Mouse (Mus musculus) liver, embryonic 12.5 days (tissue): ENCODE results near the gene Ippk. TPM values are rescaled to one million over a fixed set of nuclear protein-coding genes. Genes with fewer than 3 reads are reported as not detected.

Source experiments
- ATAC-seq: fragments of 200-750 bp; cut with Nextera tagmentation; 2 replicates; pipeline ENCODE4 v1.8.0; 2017; ENCODE audit warnings: moderate number of reproducible peaks, mild to moderate bottlenecking, moderate library complexity
- H3K27ac ChIP-seq: fragments of 300-500 bp; sonication (generic); 2 replicates; pipeline ENCODE4 v1.5.1; 2016; ENCODE audit warnings: mild to moderate bottlenecking
- H3K27me3 ChIP-seq: fragments of 300-500 bp; sonication (generic); replicated peaks from 2 replicates; pipeline ENCODE4 v1.6.1; 2016; ENCODE audit warnings: mild to moderate bottlenecking, moderate library complexity
- H3K36me3 ChIP-seq: fragments of 300-500 bp; sonication (generic); 2 replicates; pipeline ENCODE4 v1.6.1; 2016; ENCODE audit warnings: mild to moderate bottlenecking, moderate library complexity
- H3K4me1 ChIP-seq: fragments of 300-500 bp; sonication (generic); 2 replicates; pipeline ENCODE4 v1.6.1; 2016
- H3K4me2 ChIP-seq: fragments of 300-500 bp; sonication (generic); 2 replicates; pipeline ENCODE4 v1.6.1; 2016; ENCODE audit warnings: mild to moderate bottlenecking, moderate library complexity
- H3K4me3 ChIP-seq: fragments of 300-500 bp; sonication (generic); 2 replicates; pipeline ENCODE4 v1.5.1; 2016; ENCODE audit warnings: mild to moderate bottlenecking, moderate library complexity
- H3K9ac ChIP-seq: fragments of 300-500 bp; sonication (generic); 2 replicates; pipeline ENCODE4 v1.6.1; 2016; ENCODE audit warnings: mild to moderate bottlenecking, moderate library complexity
- H3K9me3 ChIP-seq: fragments of 300-500 bp; sonication (generic); replicated peaks from 2 replicates; pipeline ENCODE4 v1.6.1; 2016; ENCODE audit warnings: mild to moderate bottlenecking, moderate library complexity
- WGBS: fragments of 180-500 bp; shearing (Covaris S2); methylation state at CpG from one replicate; pipeline ENCODE4 v1.1.7; 2016; ENCODE audit not compliant: insufficient replicate concordance; 5-methylcytosine and 5-hydroxymethylcytosine counted together
- polyA plus RNA-seq: library from polyadenylated mRNA; unstranded; fragments of >200 nt; fragmentation: Nextera tagmentation; extraction: Ambion mirVana; gene quantifications from 2 replicates; pipeline ENCODE4 v1.2.1, GENCODE M21; 2016

Gene Ippk
- 13.6 and 13.9 TPM in 2 replicates for polyA plus RNA-seq

DNA sequence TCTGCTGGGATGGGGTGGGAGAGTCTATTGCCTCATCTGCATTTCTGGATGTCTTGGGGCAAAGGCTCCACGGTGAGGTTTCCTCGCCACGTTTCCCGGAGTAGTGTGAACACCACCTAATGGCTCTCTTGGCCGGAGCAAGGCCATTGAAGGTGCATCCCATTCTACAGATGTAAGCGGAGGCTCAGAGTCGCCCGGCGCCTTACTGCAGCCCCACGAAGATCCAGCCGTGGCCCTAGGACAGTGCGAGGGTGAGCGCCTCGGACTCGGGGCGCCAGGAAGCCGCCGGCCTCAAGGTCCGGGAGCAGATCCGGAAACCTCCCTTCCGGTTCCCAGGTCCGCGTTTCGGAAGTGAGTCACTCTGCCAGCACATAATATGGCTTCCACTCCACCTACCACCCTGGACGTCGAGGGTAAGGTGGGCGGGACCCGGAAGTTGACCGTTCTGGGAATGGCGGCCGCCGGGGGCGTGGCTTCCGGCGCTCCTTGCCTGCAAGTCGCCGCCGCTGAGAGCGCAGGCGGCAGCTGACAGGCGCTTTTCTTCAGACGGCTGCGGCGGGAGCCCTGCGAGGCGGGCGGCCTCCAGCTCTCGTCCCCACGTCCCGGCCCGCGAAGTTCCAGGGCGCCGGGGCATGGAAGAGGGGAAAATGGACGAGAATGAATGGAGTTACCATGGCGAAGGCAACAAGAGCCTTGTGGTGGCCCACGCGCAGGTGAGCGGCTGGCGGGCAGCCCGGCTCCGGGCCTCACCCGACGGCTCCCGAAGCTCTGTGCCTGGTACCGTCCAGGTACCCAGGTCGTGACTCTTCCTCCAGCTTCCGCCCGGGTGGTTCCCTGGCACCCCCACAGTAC is at the start of gene Ippk:
Gene Ippk (plus strand): TSS at position 496 of the 852 bp plus-strand sequence.
- Histone ChIP-seq H3K27ac (peak within 1 kb of the TSS; percentile 86), H3K4me2 (peak within 1 kb of the TSS; percentile 96), H3K36me3 (0 out of 2 replicates have a peak, but pooled peaks cover 5% of the 10 kb centered on the region), H3K27me3 (0 out of 2 replicates have a peak, but pooled peaks cover 3% of the 10 kb centered on the region), H3K9me3 (no peaks in the 10 kb centered on the region), H3K9ac (peak within 1 kb of the TSS; percentile 81), H3K4me3 (peak within 1 kb of the TSS; percentile 83), H3K4me1 (peaks cover 53% of the 10 kb centered on the region)
- peak; percentile 98 for ATAC-seq
- WGBS = under 1% methylated on average over 69 of the region's 69 CpGs

DNA sequence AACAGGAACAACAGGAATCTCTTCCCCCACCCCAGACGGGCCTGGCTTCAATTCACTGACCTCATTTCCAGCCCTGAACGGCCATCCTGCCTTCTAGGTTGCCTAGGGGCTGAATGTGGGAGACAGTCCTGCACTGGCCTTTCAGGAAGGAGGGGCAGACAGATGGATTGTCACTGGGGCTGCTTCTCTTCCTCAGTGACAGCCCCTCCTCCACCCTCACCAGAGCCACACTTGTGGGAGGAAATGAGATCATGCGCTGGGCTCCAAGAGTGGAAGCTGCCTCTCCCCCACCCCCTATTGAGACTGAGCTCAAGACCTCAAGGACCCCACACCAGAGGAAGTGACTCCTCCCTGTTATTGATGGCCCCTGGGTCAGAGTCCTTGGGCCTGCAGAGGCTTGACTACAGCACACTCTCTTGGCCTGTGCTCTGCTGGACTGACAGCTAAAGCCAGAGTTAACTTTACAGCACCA is 49.6 kb upstream of the Ippk start:
- no peak overlapping the region for H3K4me3 ChIP-seq
- no peak overlapping the region for H3K9ac ChIP-seq
- H3K27me3 ChIP-seq = no peaks in the 10 kb centered on the region
- H3K4me2 ChIP-seq = 0 out of 2 replicates have a peak overlapping the region, but pooled peaks have one; percentile 6
- WGBS = 28% methylated on average over 3 of the region's 3 CpGs
- peak overlapping the region; percentile 53 for H3K27ac ChIP-seq
- peak; percentile 70 for ATAC-seq
- H3K9me3 ChIP-seq = no peaks in the 10 kb centered on the region
- H3K4me1 ChIP-seq = peaks cover 81% of the 10 kb centered on the region
- H3K36me3 ChIP-seq = peaks cover 58% of the 10 kb centered on the region

DNA sequence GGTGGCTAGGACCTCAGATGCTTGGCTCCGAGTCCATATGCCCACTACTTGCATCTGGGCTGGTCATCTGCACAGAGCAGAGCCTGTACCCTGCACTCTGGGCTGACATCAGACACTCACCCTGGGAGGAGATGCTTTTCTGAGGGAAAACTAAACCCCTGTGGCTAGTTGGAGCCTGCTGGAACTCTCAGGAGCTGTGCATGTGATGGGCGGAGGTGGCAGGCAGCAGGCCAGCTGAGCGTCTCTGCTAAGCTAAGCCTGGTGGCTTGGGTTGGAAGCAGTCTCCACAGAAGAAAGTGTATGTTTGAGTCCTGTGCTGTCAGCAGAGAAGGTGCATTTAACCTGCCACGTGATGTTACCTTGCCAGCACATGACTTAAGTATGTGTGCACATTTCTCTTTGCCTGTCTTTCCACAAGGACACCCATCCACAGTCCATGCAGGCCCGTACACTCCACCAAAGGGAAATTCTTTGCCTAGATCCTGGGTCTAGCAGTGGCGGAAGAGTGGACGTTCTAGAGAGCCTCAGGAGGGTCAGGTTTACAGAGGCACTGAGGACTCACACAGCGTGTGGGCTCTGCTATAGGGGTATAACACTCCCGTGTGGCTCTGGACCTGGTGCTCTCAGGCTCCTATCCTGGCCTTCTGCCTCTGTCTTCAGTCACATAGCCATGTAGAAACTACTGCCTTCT is 48.5 kb upstream of the Ippk start:
- no peak overlapping the region for H3K4me3 ChIP-seq
- H3K4me2 ChIP-seq = no peak overlapping the region
- ATAC-seq = no peak
- H3K9ac ChIP-seq = no peak overlapping the region; the same call in 1 of the 2 replicates
- H3K27ac ChIP-seq = peak overlapping the region; percentile 53; the same call in 1 of the 2 replicates
- H3K4me1 ChIP-seq = peaks cover 73% of the 10 kb centered on the region
- H3K36me3 ChIP-seq = peaks cover 69% of the 10 kb centered on the region
- H3K27me3 ChIP-seq = no peaks in the 10 kb centered on the region
- WGBS = 75% methylated on average over 9 of the region's 9 CpGs
- H3K9me3 ChIP-seq = no peaks in the 10 kb centered on the region

DNA sequence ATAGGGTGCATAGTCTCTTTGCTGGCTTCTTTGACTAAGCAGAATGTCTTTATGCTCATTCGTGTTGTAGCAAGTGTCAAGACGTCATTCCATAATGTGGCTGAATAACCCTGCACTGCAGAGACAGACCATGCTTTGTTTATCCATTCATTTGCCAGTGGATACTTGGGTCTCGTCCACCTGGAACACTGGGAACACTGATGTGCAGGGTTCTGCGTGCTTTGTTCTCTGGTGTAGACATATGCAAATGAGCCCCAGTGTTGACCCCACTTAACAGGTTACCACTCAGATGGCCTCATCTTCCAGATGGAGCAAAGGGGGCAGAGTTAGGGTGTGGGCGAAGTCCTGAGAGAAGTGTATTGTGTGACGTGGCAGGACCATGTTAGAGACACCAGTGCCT is 46.7 kb upstream of the Ippk start:
- peaks cover 83% of the 10 kb centered on the region for H3K36me3 ChIP-seq
- H3K9me3 ChIP-seq = no peaks in the 10 kb centered on the region
- no peak overlapping the region for H3K4me2 ChIP-seq
- H3K4me3 ChIP-seq = no peak overlapping the region
- H3K9ac ChIP-seq = no peak overlapping the region
- no peak for ATAC-seq
- H3K27me3 ChIP-seq = no peaks in the 10 kb centered on the region
- 75% methylated on average over 6 of the region's 6 CpGs for WGBS
- peaks cover 56% of the 10 kb centered on the region for H3K4me1 ChIP-seq
- H3K27ac ChIP-seq = no peak overlapping the region

DNA sequence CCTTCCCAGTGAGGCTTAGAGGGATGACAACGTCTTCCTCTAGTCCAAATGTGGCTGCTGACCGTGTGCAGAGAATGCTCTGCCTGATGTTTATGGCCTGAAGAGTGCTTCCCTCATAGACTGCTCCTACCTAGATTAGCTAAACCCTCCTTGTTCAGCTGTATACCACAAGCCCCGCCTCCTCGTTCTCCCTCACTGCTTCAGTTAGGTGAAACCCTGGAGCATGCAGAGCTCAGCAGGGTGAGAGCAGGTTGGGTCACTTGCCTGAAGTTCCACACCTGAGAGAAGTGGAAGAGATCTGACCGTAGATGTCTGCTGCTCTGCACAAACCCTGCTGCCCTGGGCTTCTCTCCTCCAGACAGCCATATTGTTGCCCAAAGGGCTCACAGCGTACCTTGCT is 46.3 kb upstream of the Ippk start:
- H3K27ac ChIP-seq = no peak overlapping the region
- H3K9ac ChIP-seq = no peak overlapping the region
- H3K4me1 ChIP-seq = peaks cover 52% of the 10 kb centered on the region
- H3K4me2 ChIP-seq = no peak overlapping the region
- no peaks in the 10 kb centered on the region for H3K27me3 ChIP-seq
- H3K4me3 ChIP-seq = no peak overlapping the region
- H3K9me3 ChIP-seq = no peaks in the 10 kb centered on the region
- 62% methylated on average over 6 of the region's 6 CpGs for WGBS
- peaks cover 83% of the 10 kb centered on the region for H3K36me3 ChIP-seq
- ATAC-seq = no peak

DNA sequence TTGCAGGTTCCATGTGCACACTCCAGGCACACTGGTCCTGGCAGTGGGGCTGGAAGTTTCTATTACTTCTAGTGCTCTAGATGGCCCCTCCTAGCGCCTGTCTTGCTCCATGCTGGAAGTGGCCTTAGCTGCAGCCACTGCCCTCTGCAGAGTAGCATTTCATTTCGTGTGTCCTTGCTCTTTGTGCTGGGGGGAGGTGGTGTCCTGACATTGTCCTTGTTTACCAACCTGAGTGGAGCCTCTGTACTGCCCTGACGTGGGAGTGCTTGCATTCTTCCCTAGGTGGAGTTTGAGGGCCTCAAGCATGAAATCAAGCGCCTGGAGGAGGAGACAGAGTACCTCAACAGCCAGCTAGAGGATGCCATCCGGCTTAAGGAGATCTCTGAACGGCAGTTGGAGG is 43.4 kb upstream of the Ippk start:
- ATAC-seq = no peak
- Histone ChIP-seq H3K9ac (no peak overlapping the region), H3K4me3 (no peak overlapping the region), H3K4me2 (no peak overlapping the region), H3K36me3 (peaks cover 83% of the 10 kb centered on the region), H3K9me3 (no peaks in the 10 kb centered on the region), H3K27me3 (no peaks in the 10 kb centered on the region), H3K4me1 (peaks cover 26% of the 10 kb centered on the region), H3K27ac (no peak overlapping the region)
- whole genome bisulfite sequencing = 73% methylated on average over 6 of the region's 6 CpGs

DNA sequence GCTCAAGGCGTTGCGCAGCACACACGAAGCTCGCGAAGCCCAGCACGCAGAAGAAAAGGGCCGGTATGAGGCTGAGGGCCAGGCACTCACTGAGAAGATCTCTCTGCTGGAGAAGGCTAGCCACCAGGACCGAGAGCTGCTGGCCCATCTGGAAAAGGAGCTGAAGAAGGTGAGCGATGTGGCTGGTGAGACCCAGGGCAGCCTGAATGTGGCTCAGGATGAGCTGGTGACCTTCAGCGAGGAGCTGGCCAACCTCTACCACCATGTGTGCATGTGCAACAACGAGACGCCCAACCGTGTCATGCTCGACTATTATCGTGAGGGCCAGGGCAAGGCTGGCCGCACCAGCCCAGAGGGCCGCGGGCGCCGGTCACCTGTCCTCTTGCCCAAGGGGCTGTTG is 41.7 kb upstream of the Ippk start:
- Histone ChIP-seq H3K27ac (no peak overlapping the region), H3K4me3 (no peak overlapping the region), H3K4me2 (no peak overlapping the region), H3K4me1 (peaks cover 16% of the 10 kb centered on the region), H3K9me3 (no peaks in the 10 kb centered on the region), H3K36me3 (peaks cover 96% of the 10 kb centered on the region), H3K9ac (no peak overlapping the region), H3K27me3 (no peaks in the 10 kb centered on the region)
- WGBS = 92% methylated on average over 20 of the region's 20 CpGs
- ATAC-seq = no peak

DNA sequence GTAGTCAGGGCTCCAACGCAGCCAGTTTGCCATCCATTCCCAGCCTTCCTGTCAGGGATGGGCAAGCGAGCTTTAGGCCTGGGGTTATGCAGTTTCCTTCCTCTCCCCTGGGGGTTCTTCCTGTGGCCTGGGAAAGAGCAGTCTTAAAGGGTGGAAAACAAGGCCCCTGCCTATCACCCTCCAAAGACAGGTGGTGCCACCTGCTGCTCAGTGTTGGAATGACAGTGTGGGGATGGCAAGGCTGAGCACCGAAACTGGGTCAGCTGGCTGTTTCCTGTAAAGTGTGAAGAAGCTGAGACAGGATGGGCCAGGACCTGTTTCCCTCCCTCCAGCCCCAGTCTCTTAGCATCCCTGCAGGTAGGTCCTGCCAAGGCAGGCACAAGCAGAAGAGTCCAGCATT is 39.8 kb upstream of the Ippk start:
- H3K27ac ChIP-seq = no peak overlapping the region
- no peak overlapping the region for H3K4me3 ChIP-seq

DNA sequence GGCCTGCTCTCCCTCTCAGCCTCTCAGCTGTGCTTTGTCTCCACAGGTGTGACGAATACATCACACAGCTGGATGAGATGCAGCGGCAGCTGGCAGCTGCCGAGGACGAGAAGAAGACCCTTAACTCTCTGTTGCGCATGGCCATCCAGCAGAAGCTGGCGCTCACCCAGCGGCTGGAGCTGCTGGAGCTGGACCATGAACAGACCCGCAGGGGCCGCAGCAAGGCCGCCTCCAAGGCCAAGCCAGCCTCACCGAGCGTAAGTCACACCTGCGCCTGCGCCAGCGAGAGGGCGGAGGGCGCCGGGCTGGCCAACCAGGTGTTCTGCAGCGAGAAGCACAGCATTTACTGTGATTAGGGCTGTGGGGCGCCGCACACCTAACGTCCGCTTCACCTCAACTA is 38.1 kb upstream of the Ippk start:
- WGBS = 90% methylated on average over 23 of the region's 23 CpGs
- Histone ChIP-seq H3K27ac (no peak overlapping the region), H3K9me3 (no peaks in the 10 kb centered on the region), H3K9ac (no peak overlapping the region), H3K36me3 (peaks cover 88% of the 10 kb centered on the region), H3K27me3 (no peaks in the 10 kb centered on the region), H3K4me1 (peaks cover 4% of the 10 kb centered on the region), H3K4me3 (no peak overlapping the region), H3K4me2 (no peak overlapping the region)
- ATAC-seq = no peak

More for the DNA sequence above, 39.8 kb upstream of the Ippk start:
- no peaks in the 10 kb centered on the region for H3K9me3 ChIP-seq
- no peaks in the 10 kb centered on the region for H3K27me3 ChIP-seq
- peaks cover 97% of the 10 kb centered on the region for H3K36me3 ChIP-seq
- ATAC-seq = peak; percentile 40; the same call in 1 of the 2 replicates
- no peak overlapping the region for H3K4me2 ChIP-seq
- WGBS = 18% methylated on average over 3 of the region's 3 CpGs
- no peak overlapping the region for H3K9ac ChIP-seq
- H3K4me1 ChIP-seq = peaks cover 5% of the 10 kb centered on the region

DNA sequence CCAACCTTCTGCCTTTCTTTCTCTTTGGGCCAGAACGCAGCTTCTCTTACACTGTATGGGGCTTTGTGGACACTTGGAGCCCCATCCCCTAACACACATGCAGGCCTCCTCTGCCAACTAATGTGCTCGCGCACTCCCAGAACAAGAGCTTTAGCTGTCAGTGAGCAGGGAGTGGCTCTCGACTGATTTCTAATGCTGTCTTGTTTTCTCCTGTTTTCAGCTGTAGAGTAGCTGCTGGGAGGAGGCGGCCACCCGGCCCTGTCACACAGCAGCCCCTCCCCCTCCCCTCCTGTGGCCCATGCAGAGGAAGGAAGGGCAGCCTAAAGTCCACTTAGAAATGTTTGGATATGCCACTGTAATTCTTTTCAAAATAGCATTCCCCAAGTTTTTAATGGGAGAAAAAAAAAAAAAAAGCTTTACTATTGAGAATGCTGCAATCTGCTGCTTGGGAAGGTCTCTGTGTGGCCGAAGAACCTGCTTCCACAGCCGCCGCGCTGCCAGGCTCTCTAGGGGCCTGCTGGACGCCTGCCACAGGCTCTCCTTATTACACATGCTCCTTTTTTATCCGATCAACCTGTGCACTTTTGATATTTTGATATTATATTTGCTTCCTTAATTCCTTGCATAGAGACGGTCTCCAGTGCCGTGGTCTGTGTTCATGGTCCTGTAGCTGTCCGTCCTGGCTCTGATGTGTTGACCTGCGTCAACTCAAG is 36.1 kb upstream of the Ippk start:
- H3K9ac ChIP-seq = no peak overlapping the region
- ATAC-seq = no peak
- H3K27me3 ChIP-seq = no peaks in the 10 kb centered on the region
- 79% methylated on average over 16 of the region's 16 CpGs for WGBS
- no peak overlapping the region for H3K27ac ChIP-seq
- H3K4me3 ChIP-seq = no peak overlapping the region
- H3K4me1 ChIP-seq = peaks cover 4% of the 10 kb centered on the region
- H3K36me3 ChIP-seq = peaks cover 78% of the 10 kb centered on the region
- H3K4me2 ChIP-seq = no peak overlapping the region
- no peaks in the 10 kb centered on the region for H3K9me3 ChIP-seq

DNA sequence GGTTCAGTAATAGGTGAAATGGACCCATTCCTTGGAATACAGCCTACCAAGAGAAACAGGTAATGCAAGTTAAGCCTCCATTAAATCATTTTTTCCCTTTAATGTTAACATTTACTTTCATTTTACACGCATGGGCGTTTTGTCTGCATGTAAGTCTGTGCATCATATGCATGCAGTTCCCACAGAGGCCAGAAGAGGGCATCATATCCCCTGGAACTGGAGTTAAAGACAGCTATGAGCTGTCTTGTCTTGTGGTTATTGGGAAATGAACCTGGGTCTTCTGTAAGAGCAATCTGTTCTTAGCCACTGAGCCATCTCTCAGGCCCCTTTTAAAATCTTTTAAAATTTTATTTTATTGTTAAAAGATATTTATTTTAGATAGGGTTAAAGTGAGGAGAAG is 29.7 kb upstream of the Ippk start:
- no peak overlapping the region for H3K27ac ChIP-seq
- peaks cover 30% of the 10 kb centered on the region for H3K36me3 ChIP-seq
- no peak overlapping the region for H3K4me3 ChIP-seq
- no peak overlapping the region for H3K9ac ChIP-seq
- peaks cover 34% of the 10 kb centered on the region for H3K4me1 ChIP-seq
- H3K4me2 ChIP-seq = no peak overlapping the region
- H3K27me3 ChIP-seq = no peaks in the 10 kb centered on the region
- 84% methylated on average over 2 of the region's 2 CpGs for WGBS
- ATAC-seq = no peak
- H3K9me3 ChIP-seq = no peaks in the 10 kb centered on the region; the same call in 1 of the 2 replicates
